Mouse (Mus musculus): ENCODE data around the gene Lman2. TPM values are rescaled to one million over a fixed set of nuclear protein-coding genes. Genes with fewer than 3 reads are reported as not detected.

The Lman2 gene
- total RNA-seq, 4 experiments from 2014 or later, result 47.2 to 56.7 (median 49.1) TPM

DNA sequence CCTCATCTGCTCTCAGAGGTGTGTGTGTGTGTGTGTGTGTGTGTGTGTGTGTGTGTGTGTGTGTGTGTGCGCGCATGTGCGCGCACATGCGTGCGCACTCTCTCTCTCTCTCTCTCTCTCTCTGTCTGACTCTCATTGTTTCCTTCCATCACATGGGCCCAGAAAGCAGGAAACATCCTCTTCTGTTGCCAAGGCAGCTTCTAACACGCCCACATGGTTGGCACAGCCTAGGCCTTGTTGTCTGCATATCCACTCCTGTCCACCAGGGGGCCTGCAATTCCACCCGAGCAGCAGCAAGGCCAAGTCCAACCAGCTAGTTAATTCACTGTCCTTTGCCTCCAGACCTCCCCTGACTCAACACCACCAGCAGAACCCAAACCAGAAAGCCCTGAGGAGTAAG is 35.0 kb downstream of the Lman2 start:
- peak; percentile 73 to 92 for DNase-seq (ENCODE audit: low spot score in 2 of 2)

- no peak for DNase-seq (ENCODE audit: low spot score in 2 of 2)
Observed at GRCm38 (mm10) chr13:55327169-55327568, 35.4 kb downstream of the Lman2 start.

GRCm38 (mm10) chr13:55325596-55325995 is 37.0 kb downstream of the Lman2 start:
- peak in 1 of 2 experiments; percentile 54 for DNase-seq (ENCODE audit: low spot score in 2 of 2)

GRCm38 (mm10) chr13:55322130-55322825 is 40.3 kb downstream of the Lman2 start:
- no peak for DNase-seq (ENCODE audit: low spot score in 2 of 2)

GRCm38 (mm10) chr13:55321434-55322129 is 41.0 kb downstream of the Lman2 start, which contains the start of gene Rab24:
Gene Rab24, minus strand, starts transcription at chr13:55321946.
- DNase-seq (ENCODE audit: low spot score in 2 of 2), result peak; percentile 79 to 85

GRCm38 (mm10) chr13:55319931-55320533 is 42.6 kb downstream of the Lman2 start, which contains the start of gene Prelid1:
Gene Prelid1, plus strand, starts transcription at chr13:55320500.
- DNase-seq (ENCODE audit: low spot score in 2 of 2), result peak in 1 of 2 experiments; percentile 21

GRCm38 (mm10) chr13:55318351-55318750 is 44.2 kb downstream of the Lman2 start:
- no peak for DNase-seq (ENCODE audit: low spot score in 2 of 2)

DNA sequence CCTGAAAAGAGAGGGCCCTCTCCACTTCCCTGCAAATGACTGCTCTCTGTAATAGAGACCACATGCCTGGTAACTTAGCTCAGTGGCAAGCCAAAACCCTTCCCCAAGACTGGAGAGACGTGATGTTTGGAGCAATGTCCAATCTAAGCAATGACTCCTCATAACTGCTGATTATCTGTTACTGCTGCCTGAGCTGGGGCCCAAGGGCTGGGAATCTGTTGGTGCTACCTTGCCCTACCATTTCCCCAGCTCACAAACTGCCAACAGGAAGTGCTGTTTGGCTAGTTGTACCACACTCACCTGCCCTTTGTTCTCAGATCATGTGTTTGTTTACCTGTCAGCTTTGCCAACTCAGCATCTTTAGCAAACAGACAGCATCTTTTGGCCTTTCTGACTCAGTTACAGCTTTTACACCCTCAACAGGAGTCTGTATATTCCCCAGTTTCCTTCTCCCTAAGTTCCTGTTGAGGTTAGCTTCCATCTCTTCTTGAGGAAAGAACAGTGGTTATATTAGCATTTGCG is 47.6 kb downstream of the Lman2 start:
- DNase-seq (ENCODE audit: low spot score in 2 of 2), result no peak

GRCm38 (mm10) chr13:55313051-55313450 is 49.5 kb downstream of the Lman2 start:
- no peak for DNase-seq (ENCODE audit: low spot score in 2 of 2)

DNA sequence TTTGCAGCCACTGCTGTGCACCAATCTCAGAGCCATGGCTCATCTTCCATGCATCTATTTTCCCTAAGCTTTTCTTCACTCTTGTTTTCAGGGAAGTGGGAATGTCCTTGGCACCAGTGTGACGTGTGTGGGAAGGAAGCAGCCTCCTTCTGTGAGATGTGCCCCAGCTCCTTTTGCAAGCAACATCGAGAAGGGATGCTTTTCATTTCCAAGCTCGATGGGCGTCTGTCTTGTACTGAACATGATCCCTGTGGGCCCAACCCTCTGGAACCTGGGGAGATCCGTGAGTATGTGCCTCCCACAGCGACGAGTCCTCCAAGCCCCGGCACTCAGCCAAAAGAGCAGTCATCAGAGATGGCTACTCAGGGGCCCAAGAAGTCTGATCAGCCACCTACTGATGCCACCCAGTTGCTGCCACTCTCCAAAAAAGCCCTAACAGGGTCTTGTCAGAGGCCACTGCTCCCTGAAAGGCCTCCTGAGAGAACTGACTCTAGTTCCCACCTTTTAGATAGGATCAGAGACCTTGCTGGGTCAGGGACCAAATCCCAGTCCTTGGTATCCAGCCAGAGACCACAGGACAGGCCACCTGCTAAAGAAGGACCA is 50.5 kb downstream of the Lman2 start:
- DNase-seq (ENCODE audit: low spot score in 2 of 2), result peak in 1 of 2 experiments; percentile 42

DNA sequence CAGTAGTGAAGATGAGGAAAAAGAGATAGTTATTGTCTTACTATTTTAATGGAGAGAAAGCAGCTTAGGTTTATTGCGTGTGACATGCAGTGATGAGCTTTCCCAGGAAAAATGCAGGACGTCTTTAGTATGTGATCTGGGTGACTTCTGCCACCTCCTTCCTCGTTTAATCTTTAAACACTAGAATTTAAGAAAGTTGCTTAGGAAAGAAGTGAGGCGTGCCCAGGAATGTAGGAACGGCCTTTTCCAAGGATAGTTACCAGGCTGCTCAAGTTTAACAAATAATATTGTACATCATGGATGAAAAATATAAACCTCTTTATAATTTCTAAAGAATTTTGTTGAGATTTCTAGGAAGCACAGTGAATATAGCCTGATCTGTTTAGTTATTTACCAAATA is 61.7 kb downstream of the Lman2 start:
- DNase-seq (ENCODE audit: low spot score in 2 of 2), result no peak

DNA sequence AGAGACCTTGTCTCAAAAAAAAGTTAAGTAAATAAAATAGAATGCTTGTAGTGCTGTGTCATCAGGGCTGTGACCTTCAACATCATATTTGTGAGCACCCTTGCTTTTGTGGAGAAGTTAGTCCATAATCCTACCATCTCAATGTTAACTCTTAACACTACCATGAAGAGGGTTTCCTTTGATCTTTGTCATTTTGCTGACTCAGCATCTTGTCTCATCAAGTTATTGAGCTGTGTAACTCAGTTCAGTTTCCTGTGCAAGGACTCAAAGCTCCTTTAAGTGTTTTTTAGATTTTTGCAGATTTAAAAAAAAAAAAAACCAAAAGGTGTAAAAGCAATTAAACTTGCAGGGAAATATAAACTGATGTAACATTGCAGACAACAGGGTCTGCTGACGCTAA is 65.8 kb downstream of the Lman2 start:
- no peak for DNase-seq (ENCODE audit: low spot score in 2 of 2)

Other genes with a start within 250 kb of the Lman2 start
- gene Gm17617, start 229.2 kb downstream of the Lman2 start, total RNA-seq (2022), result not detected
- under 1 TPM; 0.21 to 0.70 (median 0.58) TPM for gene Fgfr4, start 210.1 kb downstream of the Lman2 start, total RNA-seq (2022)
- 100 to 1,000 TPM; 108 to 137 (median 123) TPM for gene Nsd1, start 153.0 kb downstream of the Lman2 start, total RNA-seq (2022)
- gene Prelid1, start 42.3 kb downstream of the Lman2 start, total RNA-seq (2022), result 100 to 1,000 TPM; 163 to 176 (median 166) TPM
- gene Rab24, start 40.8 kb downstream of the Lman2 start, total RNA-seq (2022), result 10 to 100 TPM; 74.1 to 86.1 (median 81.0) TPM
- gene Mxd3, start 33.0 kb downstream of the Lman2 start, total RNA-seq (2022), result 1 to 10 TPM in 2 of 4 experiments, under 1 TPM in 2; 0.65 to 1.6 (median 0.97) TPM
- 10 to 100 TPM; 54.2 to 59.0 (median 55.0) TPM for gene Rgs14, start 6.9 kb upstream of the Lman2 start, total RNA-seq (2022)
- gene Slc34a1, start 35.4 kb upstream of the Lman2 start, total RNA-seq (2022), result under 1 TPM in 2 of 4 experiments, not detected in 2; 0.16 to 0.17 TPM
- not detected for gene Pfn3, start 52.4 kb upstream of the Lman2 start, total RNA-seq (2022)
- gene F12, start 64.0 kb upstream of the Lman2 start, total RNA-seq (2022), result under 1 TPM; 0.39 to 0.98 (median 0.75) TPM
- gene Grk6, start 82.3 kb upstream of the Lman2 start, total RNA-seq (2022), result 10 to 100 TPM; 60.0 to 65.3 (median 61.9) TPM
- gene Prr7, start 101.5 kb upstream of the Lman2 start, total RNA-seq (2022), result 10 to 100 TPM; 50.8 to 62.7 (median 59.7) TPM
- 100 to 1,000 TPM; 216 to 253 (median 234) TPM for gene Dbn1, start 125.3 kb upstream of the Lman2 start, total RNA-seq (2022)
- gene Pdlim7, start 150.9 kb upstream of the Lman2 start, total RNA-seq (2022), result 10 to 100 TPM; 78.3 to 93.8 (median 85.9) TPM
- 1 to 10 TPM; 3.7 to 6.3 (median 5.2) TPM for gene Dok3, start 166.5 kb upstream of the Lman2 start, total RNA-seq (2022)
- gene Ddx41, start 173.9 kb upstream of the Lman2 start, total RNA-seq (2022), result 10 to 100 TPM; 44.5 to 55.2 (median 48.2) TPM
- gene Fam193b, start 208.3 kb upstream of the Lman2 start, total RNA-seq (2022), result 10 to 100 TPM; 73.2 to 80.1 (median 73.8) TPM
- gene Tmed9, start 210.9 kb upstream of the Lman2 start, total RNA-seq (2022), result 100 to 1,000 TPM; 125 to 136 (median 132) TPM
- gene B4galt7, start 237.1 kb upstream of the Lman2 start, total RNA-seq (2022), result 10 to 100 TPM; 24.5 to 26.2 (median 25.5) TPM